Mouse (Mus musculus) ES-E14 (cell line): ENCODE results near the gene Pias4. TPM values are rescaled to one million over a fixed set of nuclear protein-coding genes. Genes with fewer than 3 reads are reported as not detected.

Experiments used
- DNase-seq: peaks from one replicate; pipeline ENCODE4 v3.0.0-alpha.2; 2013; ENCODE audit warnings: low read depth, low spot score
- H3K27ac ChIP-seq: 2 replicates; pipeline ENCODE4 v1.5.1; 2012; ENCODE audit warnings: low read depth, mild to moderate bottlenecking, low read length, moderate library complexity, mixed read lengths; ENCODE audit not compliant: poor library complexity, insufficient read depth, severe bottlenecking
- H3K36me3 ChIP-seq: 2 replicates; pipeline ENCODE4 v1.6.1; 2012; ENCODE audit warnings: mild to moderate bottlenecking, low read length, moderate library complexity, mixed read lengths; ENCODE audit not compliant: control insufficient read depth, poor library complexity, insufficient read depth, severe bottlenecking
- H3K4me1 ChIP-seq, 2 experiments: fragments of 150-350 bp in 1 of 2; sonication (generic) in 1 of 2; 2 replicates each; pipeline ENCODE4 v1.6.1; 2012; ENCODE audit warnings: low read length in 2 of 2, mild to moderate bottlenecking in 1 of 2, mixed read lengths in 1 of 2; ENCODE audit not compliant: control insufficient read depth in 2 of 2, insufficient read depth in 2 of 2, poor library complexity in 1 of 2
- H3K4me3 ChIP-seq, 2 experiments: fragments of 150-350 bp in 1 of 2; sonication (generic) in 1 of 2; 2 replicates each; pipeline ENCODE4 v1.5.1; 2012; ENCODE audit warnings: low read length in 2 of 2, low read depth in 1 of 2, mild to moderate bottlenecking in 1 of 2, mixed read lengths in 1 of 2; ENCODE audit not compliant: insufficient read depth in 1 of 2, poor library complexity in 1 of 2, severe bottlenecking in 1 of 2
- H3K9ac ChIP-seq: 2 replicates; pipeline ENCODE4 v1.6.1; 2012; ENCODE audit warnings: low read depth, mild to moderate bottlenecking, low read length, mixed read lengths; ENCODE audit not compliant: poor library complexity, insufficient read depth, severe bottlenecking
- H3K9me3 ChIP-seq: fragments of 150-350 bp; sonication (generic); 2 replicates; pipeline ENCODE4 v1.6.1; 2012; ENCODE audit warnings: low read depth, mild to moderate bottlenecking, low read length; ENCODE audit not compliant: control insufficient read depth, insufficient read depth
- CHD2 ChIP-seq: IDR thresholded peaks from 2 replicates; pipeline ENCODE4 v1.6.1; 2014; ENCODE audit warnings: mild to moderate bottlenecking, low read depth, low read length, inconsistent platforms
- HCFC1 ChIP-seq: IDR thresholded peaks from 2 replicates; pipeline ENCODE4 v1.6.1; 2012; ENCODE audit warnings: low read length, inconsistent platforms, borderline replicate concordance; ENCODE audit not compliant: insufficient read depth
- MAFK ChIP-seq: IDR thresholded peaks from 2 replicates; pipeline ENCODE4 v1.6.1; 2014; ENCODE audit warnings: mild to moderate bottlenecking, low read depth, low read length, inconsistent platforms; ENCODE audit not compliant: insufficient read depth
- ZC3H11A ChIP-seq: IDR thresholded peaks from 2 replicates; pipeline ENCODE4 v1.6.1; 2012; ENCODE audit warnings: low read depth, mild to moderate bottlenecking, inconsistent platforms, low read length, borderline replicate concordance
- ZNF384 ChIP-seq: IDR thresholded peaks from 2 replicates; pipeline ENCODE4 v1.6.1; 2012; ENCODE audit warnings: low read depth, low read length, inconsistent platforms
- in situ Hi-C, 2 experiments: fragments of 600-800 bp; cut with MboI; formaldehyde crosslinking; loops; one replicate each; pipeline ENCODE4 v1.15.1; 2025; ENCODE audit warnings: low sequenced_read_pairs in 2 of 2, inconsistent platforms in 1 of 2; ENCODE audit not compliant: unreplicated experiment in 2 of 2
- total RNA-seq: library from RNA; depleted of rRNA; stranded (reverse); fragments of 300-350 nt; gene quantifications from 2 replicates; pipeline ENCODE4 v1.2.3, GENCODE M21; 2012; rRNA removed

Gene Pias4
- total RNA-seq, 1 experiment = 37.8 TPM

GRCm38 (mm10) chr10:81112946-81113345 lies 54.8 kb downstream of the Pias4 start:
- H3K27ac ChIP-seq = no peak overlapping the region
- TF ChIP-seq ZC3H11A = no peak
- TF ChIP-seq HCFC1 = no peak
- TF ChIP-seq MAFK = no peak
- TF ChIP-seq CHD2 = no peak
- TF ChIP-seq ZNF384 = no peak
- in situ Hi-C loops = no loop called here
- peaks cover 68% of the 10 kb centered on the region for H3K36me3 ChIP-seq
- no peak overlapping the region for H3K9ac ChIP-seq
- H3K4me1 ChIP-seq = peaks cover 0 to 4% of the 10 kb centered on the region in 2 experiments; a peak in 1 of 4 replicates
- H3K9me3 ChIP-seq = no peaks in the 10 kb centered on the region
- no peak overlapping the region for H3K4me3 ChIP-seq
- DNase-seq = no peak

GRCm38 (mm10) chr10:81106113-81106721 lies 61.5 kb downstream of the Pias4 start:
- in situ Hi-C loops = no loop called here
- Histone ChIP-seq H3K4me1 (peaks cover 0 to 11% of the 10 kb centered on the region in 2 experiments; a peak in 2 of 4 replicates), H3K9ac (peak overlapping the region; percentile 99), H3K27ac (peak overlapping the region; percentile 97), H3K4me3 (peak overlapping the region; percentile 76 to 91), H3K36me3 (peaks cover 31% of the 10 kb centered on the region), H3K9me3 (no peaks in the 10 kb centered on the region)
- peak; percentile 100 for DNase-seq
- TF ChIP-seq ZNF384 = no peak
- no peak for TF ChIP-seq ZC3H11A
- no peak for TF ChIP-seq HCFC1
- no peak for TF ChIP-seq MAFK
- TF ChIP-seq CHD2 = no peak

- H3K9ac ChIP-seq = peak within 1 kb of the TSS; percentile 99
- peak; percentile 92 for DNase-seq
- peak within 1 kb of the TSS; percentile 76 to 91 for H3K4me3 ChIP-seq
- TF ChIP-seq CHD2 (peak; percentile 92), MAFK (peak; percentile 5; the same call in 1 of the 2 replicates), ZC3H11A (no peak), HCFC1 (0 out of 2 replicates have a peak, but pooled peaks have one; percentile 19)
- no peaks in the 10 kb centered on the region for H3K9me3 ChIP-seq
- H3K36me3 ChIP-seq = peaks cover 25% of the 10 kb centered on the region
- peaks cover 0 to 13% of the 10 kb centered on the region in 2 experiments; a peak in 2 of 4 replicates for H3K4me1 ChIP-seq
- in situ Hi-C loops = no loop called here
- H3K27ac ChIP-seq = peak within 1 kb of the TSS; percentile 97
Measured at GRCm38 (mm10) chr10:81105565-81106112, 62.1 kb downstream of the Pias4 start, which contains the start of gene Map2k2. TSS of gene Map2k2 (plus strand) at chr10:81105915.

Other genes with a start within 250 kb of the Pias4 start
- 66.5 and 88.2 TPM in 2 replicates for gene Lmnb2, start 249.7 kb downstream of the Pias4 start, total RNA-seq
- gene Gadd45b, start 237.8 kb downstream of the Pias4 start, total RNA-seq = 26.4 and 36.0 TPM in 2 replicates
- gene Gng7, start 153.0 kb downstream of the Pias4 start, total RNA-seq = 0.79 and 0.94 TPM in 2 replicates
- gene Diras1, start 142.3 kb downstream of the Pias4 start, total RNA-seq = 1.1 and 1.3 TPM in 2 replicates
- gene Slc39a3, start 130.5 kb downstream of the Pias4 start, total RNA-seq = 12.6 and 13.1 TPM in 2 replicates
- gene Sgta, start 107.7 kb downstream of the Pias4 start, total RNA-seq = 113 and 116 TPM in 2 replicates
- 155 and 174 TPM in 2 replicates for gene Thop1, start 97.9 kb downstream of the Pias4 start, total RNA-seq
- gene Creb3l3, start 69.0 kb downstream of the Pias4 start, total RNA-seq = 0.94 and 2.2 TPM in 2 replicates
- gene Map2k2, start 62.0 kb downstream of the Pias4 start, total RNA-seq = 115 and 121 TPM in 2 replicates
- 15.7 and 30.1 TPM in 2 replicates for gene Zbtb7a, start 32.7 kb downstream of the Pias4 start, total RNA-seq
- 2,093 and 2,486 TPM in 2 replicates for gene Eef2, start 8.7 kb upstream of the Pias4 start, total RNA-seq
- gene Dapk3, start 15.1 kb upstream of the Pias4 start, total RNA-seq = 65.1 and 66.4 TPM in 2 replicates
- 0.54 and 0.79 TPM in 2 replicates for gene 4930442H23Rik, start 15.9 kb upstream of the Pias4 start, total RNA-seq
- gene Nmrk2, start 34.1 kb upstream of the Pias4 start, total RNA-seq = not detected in 2 replicates
- 4.1 and 5.5 TPM in 2 replicates for gene Atcay, start 62.9 kb upstream of the Pias4 start, total RNA-seq
- 0.67 and 4.7 TPM in 2 replicates for gene Zfr2, start 65.2 kb upstream of the Pias4 start, total RNA-seq
- 0.85 and 5.0 TPM in 2 replicates for gene Matk, start 85.0 kb upstream of the Pias4 start, total RNA-seq
- 114 and 138 TPM in 2 replicates for gene Mrpl54, start 99.0 kb upstream of the Pias4 start, total RNA-seq
- gene Apba3, start 99.0 kb upstream of the Pias4 start, total RNA-seq = 72.3 and 90.2 TPM in 2 replicates
- 5.2 and 15.2 TPM in 2 replicates for gene Tjp3, start 123.7 kb upstream of the Pias4 start, total RNA-seq
- gene Pip5k1c, start 125.0 kb upstream of the Pias4 start, total RNA-seq = 27.3 and 34.6 TPM in 2 replicates
- gene Cactin, start 153.2 kb upstream of the Pias4 start, total RNA-seq = 53.1 and 54.9 TPM in 2 replicates
- 2.3 and 4.5 TPM in 2 replicates for gene Tbxa2r, start 160.8 kb upstream of the Pias4 start, total RNA-seq
- gene Gipc3, start 175.3 kb upstream of the Pias4 start, total RNA-seq = 0.09 and 0.16 TPM in 2 replicates
- 43.5 and 55.9 TPM in 2 replicates for gene Hmg20b, start 182.6 kb upstream of the Pias4 start, total RNA-seq
- 28.7 and 46.1 TPM in 2 replicates for gene Mfsd12, start 189.6 kb upstream of the Pias4 start, total RNA-seq
- 9.4 and 19.1 TPM in 2 replicates for gene 4930404N11Rik, start 197.9 kb upstream of the Pias4 start, total RNA-seq
- 63.0 and 94.5 TPM in 2 replicates for gene Fzr1, start 210.6 kb upstream of the Pias4 start, total RNA-seq
- gene Dohh, start 216.5 kb upstream of the Pias4 start, total RNA-seq = 168 and 183 TPM in 2 replicates
- 1.1 and 1.8 TPM in 2 replicates for gene Gm48551, start 216.5 kb upstream of the Pias4 start, total RNA-seq
- gene Gm48552, start 221.1 kb upstream of the Pias4 start, total RNA-seq = 2.5 and 2.7 TPM in 2 replicates
- gene Smim24, start 225.1 kb upstream of the Pias4 start, total RNA-seq = 1.7 TPM in 2 replicates